Mouse (Mus musculus) MEL (cell line): ENCODE data around the gene Fbn1. TPM values are rescaled to one million over a fixed set of nuclear protein-coding genes. Genes with fewer than 3 reads are reported as not detected.

ENCODE experiments used
- polyA plus RNA-seq, 2 experiments: library from polyadenylated mRNA; stranded (reverse) in 1 of 2; unstranded in 1 of 2; fragments of >175 nt in 1 of 2; fragments of >200 nt in 1 of 2; gene quantifications; 2 replicates each; pipeline versions ENCODE4 v1.2.1 to v1.2.4; 2012; ENCODE audit warnings: low replicate concordance in 2 of 2, low read depth in 1 of 2; ENCODE audit not compliant: insufficient read length in 2 of 2, insufficient read depth in 1 of 2, missing spikeins in 1 of 2
- total RNA-seq: library from RNA; depleted of rRNA; stranded (reverse); fragments of 300-350 nt; gene quantifications from 2 replicates; pipeline ENCODE4 v1.2.3, GENCODE M21; 2012; rRNA removed

Fbn1 gene
- total and polyA plus RNA-seq, 3 experiments: 0.01 TPM; not detected in 2

Other genes starting within 250 kb of the Fbn1 start
- gene Gm9913, start 2.9 kb downstream of the Fbn1 start, total RNA-seq: not detected in 2 replicates
- gene Gm9913, start 2.9 kb downstream of the Fbn1 start, polyA plus RNA-seq: not detected
- gene Cep152, start 117.1 kb upstream of the Fbn1 start, total RNA-seq: 11.7 and 13.9 TPM in 2 replicates
- gene Cep152, start 117.1 kb upstream of the Fbn1 start, polyA plus RNA-seq: 10 to 100 TPM in 1 of 2 experiments, not detected in 1; 14.1 TPM
- 16.4 and 16.6 TPM in 2 replicates for gene Eid1, start 165.1 kb upstream of the Fbn1 start, total RNA-seq
- gene Eid1, start 165.1 kb upstream of the Fbn1 start, polyA plus RNA-seq: 10 to 100 TPM in 1 of 2 experiments, not detected in 1; 33.9 TPM
- gene Shc4, start 216.2 kb upstream of the Fbn1 start, total RNA-seq: 1.1 and 1.3 TPM in 2 replicates
- under 1 TPM in 1 of 2 experiments, not detected in 1; 0.38 TPM for gene Shc4, start 216.2 kb upstream of the Fbn1 start, polyA plus RNA-seq